Mouse (Mus musculus) midbrain, embryonic 12.5 days (tissue): ENCODE data around the gene Rhox2e. TPM values are rescaled to one million over a fixed set of nuclear protein-coding genes. Genes with fewer than 3 reads are reported as not detected.
"Not testable (repeated sequence)": the region's sequence is repeated elsewhere in the genome, so short reads cannot be mapped to it uniquely, and the experiment has no call there.

Source experiments
- ATAC-seq: fragments of 200-750 bp; cut with Nextera tagmentation; 2 replicates; pipeline ENCODE4 v1.8.0; 2017; ENCODE audit warnings: low read depth, moderate TSS enrichment, moderate library complexity; ENCODE audit not compliant: low FRiP score
- H3K27ac ChIP-seq: fragments of 300-500 bp; sonication (generic); replicated peaks from 2 replicates; pipeline ENCODE4 v1.5.1; 2016; ENCODE audit warnings: mild to moderate bottlenecking
- H3K27me3 ChIP-seq: fragments of 300-500 bp; sonication (generic); 2 replicates; pipeline ENCODE4 v1.6.1; 2016; ENCODE audit warnings: mild to moderate bottlenecking
- H3K36me3 ChIP-seq: fragments of 300-500 bp; sonication (generic); 2 replicates; pipeline ENCODE4 v1.6.1; 2016
- H3K4me1 ChIP-seq: fragments of 300-500 bp; sonication (generic); 2 replicates; pipeline ENCODE4 v1.6.1; 2016
- H3K4me2 ChIP-seq: fragments of 300-500 bp; sonication (generic); replicated peaks from 2 replicates; pipeline ENCODE4 v1.6.1; 2016; ENCODE audit warnings: mild to moderate bottlenecking, moderate library complexity
- H3K4me3 ChIP-seq: fragments of 300-500 bp; sonication (generic); 2 replicates; pipeline ENCODE4 v1.5.1; 2016; ENCODE audit warnings: mild to moderate bottlenecking
- H3K9ac ChIP-seq: fragments of 300-500 bp; sonication (generic); replicated peaks from 2 replicates; pipeline ENCODE4 v1.6.1; 2016; ENCODE audit warnings: mild to moderate bottlenecking, moderate library complexity
- H3K9me3 ChIP-seq: fragments of 300-500 bp; sonication (generic); 2 replicates; pipeline ENCODE4 v1.6.1; 2016; ENCODE audit warnings: mild to moderate bottlenecking
- WGBS: fragments of 180-500 bp; shearing (Covaris S2); methylation state at CpG from one replicate; pipeline ENCODE4 v1.1.7; 2016; 5-methylcytosine and 5-hydroxymethylcytosine counted together
- polyA plus RNA-seq: library from polyadenylated mRNA; unstranded; fragments of >200 nt; fragmentation: Nextera tagmentation; extraction: Ambion mirVana; gene quantifications from 2 replicates; pipeline ENCODE4 v1.2.1, GENCODE M21; 2016

Rhox2e gene
- polyA plus RNA-seq = 0.48 TPM in 1 of 2 replicates, not detected in the other

- H3K4me2 ChIP-seq, H3K4me1 ChIP-seq, H3K9me3 ChIP-seq, H3K36me3 ChIP-seq, H3K27ac ChIP-seq, ATAC-seq, H3K27me3 ChIP-seq, H3K4me3 ChIP-seq, H3K9ac ChIP-seq: not testable (repeated sequence)
- WGBS = 97% methylated on average over 2 of the region's 8 CpGs
Observed at GRCm38 (mm10) chrX:37530152-37530551, at the start of gene Rhox2e. Gene Rhox2e, plus strand, starts transcription at chrX:37530452.

- not testable (repeated sequence) for H3K9me3 ChIP-seq, H3K36me3 ChIP-seq, H3K27me3 ChIP-seq, H3K4me3 ChIP-seq, H3K4me1 ChIP-seq, ATAC-seq, H3K4me2 ChIP-seq, H3K9ac ChIP-seq, H3K27ac ChIP-seq
- 96% methylated on average over 16 of the region's 18 CpGs for whole genome bisulfite sequencing
Observed at GRCm38 (mm10) chrX:37514059-37514458, 16.2 kb upstream of the Rhox2e start, which contains the start of gene Rhox4d. Gene Rhox4d, plus strand, starts transcription at chrX:37514359.

GRCm38 (mm10) chrX:37541719-37542118 is 11.5 kb downstream of the Rhox2e start, which contains the start of gene Rhox3e:
Gene Rhox3e, plus strand, starts transcription at chrX:37542019.
- H3K27ac ChIP-seq, ATAC-seq, H3K4me1 ChIP-seq, H3K27me3 ChIP-seq, H3K9me3 ChIP-seq, H3K9ac ChIP-seq, H3K36me3 ChIP-seq, H3K4me3 ChIP-seq, H3K4me2 ChIP-seq: not testable (repeated sequence)
- WGBS = no CpG with 5 or more reads among the region's 4 CpGs

- not testable (repeated sequence) for H3K36me3 ChIP-seq
Observed at GRCm38 (mm10) chrX:37557112-37557511, 26.9 kb downstream of the Rhox2e start, which contains the start of gene Rhox4e. Gene Rhox4e, plus strand, starts transcription at chrX:37557412.

GRCm38 (mm10) chrX:37571105-37571504 is 40.9 kb downstream of the Rhox2e start, which contains the start of gene Rhox2f:
Gene Rhox2f, plus strand, starts transcription at chrX:37571405.
- H3K4me3 ChIP-seq, H3K36me3 ChIP-seq, H3K4me1 ChIP-seq, H3K9ac ChIP-seq, ATAC-seq, H3K27me3 ChIP-seq, H3K9me3 ChIP-seq, H3K27ac ChIP-seq, H3K4me2 ChIP-seq: not testable (repeated sequence)
- 89% methylated on average over 8 of the region's 8 CpGs for WGBS

More at GRCm38 (mm10) chrX:37557112-37557511, 26.9 kb downstream of the Rhox2e start, which contains the start of gene Rhox4e:
- H3K27me3 ChIP-seq, H3K9me3 ChIP-seq, H3K9ac ChIP-seq, H3K27ac ChIP-seq, H3K4me1 ChIP-seq, H3K4me3 ChIP-seq, ATAC-seq, H3K4me2 ChIP-seq: not testable (repeated sequence)
- 98% methylated on average over 8 of the region's 18 CpGs for WGBS

- H3K4me2 ChIP-seq, ATAC-seq, H3K9ac ChIP-seq, H3K4me1 ChIP-seq, H3K36me3 ChIP-seq, H3K4me3 ChIP-seq, H3K9me3 ChIP-seq, H3K27ac ChIP-seq, H3K27me3 ChIP-seq: not testable (repeated sequence)
- 75% methylated on average over 2 of the region's 2 CpGs for WGBS
Observed at GRCm38 (mm10) chrX:37572638-37573037, 42.4 kb downstream of the Rhox2e start.

- not testable (repeated sequence) for H3K36me3 ChIP-seq, H3K9ac ChIP-seq, H3K4me1 ChIP-seq, H3K4me3 ChIP-seq, H3K27me3 ChIP-seq, H3K4me2 ChIP-seq, H3K27ac ChIP-seq, H3K9me3 ChIP-seq, ATAC-seq
Observed at GRCm38 (mm10) chrX:37580692-37581091, 50.4 kb downstream of the Rhox2e start, which contains the start of gene Rhox3f. Gene Rhox3f, plus strand, starts transcription at chrX:37580992.

Other genes with a start within 250 kb of the Rhox2e start
- gene Rhox3a2, start 150.4 kb upstream of the Rhox2e start, polyA plus RNA-seq = not detected in 2 replicates
- gene Rhox4a2, start 139.6 kb upstream of the Rhox2e start, polyA plus RNA-seq = 0.56 TPM in 1 of 2 replicates, not detected in the other
- gene Rhox2b, start 118.4 kb upstream of the Rhox2e start, polyA plus RNA-seq = 0.43 TPM in 1 of 2 replicates, not detected in the other
- gene Rhox4b, start 98.0 kb upstream of the Rhox2e start, polyA plus RNA-seq = 0.24 TPM in 1 of 2 replicates, not detected in the other
- 1.7 and 3.0 TPM in 2 replicates for gene Rhox2c, start 76.8 kb upstream of the Rhox2e start, polyA plus RNA-seq
- gene Rhox3c, start 71.9 kb upstream of the Rhox2e start, polyA plus RNA-seq = not detected in 2 replicates
- not detected in 2 replicates for gene Rhox4c, start 50.1 kb upstream of the Rhox2e start, polyA plus RNA-seq
- gene Rhox2d, start 37.0 kb upstream of the Rhox2e start, polyA plus RNA-seq = not detected in 2 replicates
- gene Rhox4d, start 16.1 kb upstream of the Rhox2e start, polyA plus RNA-seq = not detected in 2 replicates
- gene Rhox3e, start 11.6 kb downstream of the Rhox2e start, polyA plus RNA-seq = not detected in 2 replicates
- gene Rhox4e, start 27.0 kb downstream of the Rhox2e start, polyA plus RNA-seq = not detected in 2 replicates
- gene Rhox2f, start 41.0 kb downstream of the Rhox2e start, polyA plus RNA-seq = 0.39 TPM in 1 of 2 replicates, not detected in the other
- gene Rhox3f, start 50.5 kb downstream of the Rhox2e start, polyA plus RNA-seq = not detected in 2 replicates
- gene Rhox4f, start 77.3 kb downstream of the Rhox2e start, polyA plus RNA-seq = not detected in 2 replicates
- not detected in 2 replicates for gene Rhox3g, start 98.2 kb downstream of the Rhox2e start, polyA plus RNA-seq
- not detected in 2 replicates for gene Rhox2g, start 113.0 kb downstream of the Rhox2e start, polyA plus RNA-seq
- not detected in 2 replicates for gene Rhox4g, start 120.9 kb downstream of the Rhox2e start, polyA plus RNA-seq
- not detected in 2 replicates for gene Rhox3h, start 138.3 kb downstream of the Rhox2e start, polyA plus RNA-seq
- not detected in 2 replicates for gene Rhox2h, start 142.8 kb downstream of the Rhox2e start, polyA plus RNA-seq